Mouse (Mus musculus): ENCODE measurements around the gene Sidt1. TPM values are rescaled to one million over a fixed set of nuclear protein-coding genes. Genes with fewer than 3 reads are reported as not detected.

The Sidt1 gene
- polyA plus RNA-seq, 1 experiment from 2014 or later, result 0.70 TPM

DNA sequence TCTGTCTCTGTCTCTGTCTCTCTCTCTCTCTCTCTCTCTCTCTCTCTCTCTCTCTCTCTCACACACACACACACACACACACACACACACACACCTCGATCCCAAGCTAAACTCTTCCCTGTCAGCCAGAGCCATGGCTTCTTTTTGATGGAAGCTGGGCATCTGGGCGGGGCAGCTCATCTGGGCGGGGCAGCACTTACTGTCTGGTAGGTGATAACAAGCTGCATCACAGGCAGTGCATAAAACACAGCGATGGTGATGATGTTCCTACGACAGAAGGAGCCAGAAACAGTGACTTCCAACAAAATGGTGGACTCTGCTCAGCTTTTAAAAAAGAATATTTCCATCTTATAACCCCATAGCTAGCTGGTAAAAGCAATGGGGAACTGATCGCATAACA, 67.4 kb downstream of the Sidt1 start:
- Histone ChIP-seq H3K4me1 (no peaks in the 10 kb centered on the region), H3K36me3 (ENCODE audit: poor library complexity, severe bottlenecking) (no peaks in the 10 kb centered on the region), H3K4me2 (no peak overlapping the region), H3K27me3 (no peaks in the 10 kb centered on the region), H3K9me3 (replicated peaks) (no peaks in the 10 kb centered on the region), H3K9ac (no peak overlapping the region), H3K27ac (no peak overlapping the region), H3K4me3 (no peak overlapping the region)
- WGBS, result 94% methylated on average over 6 of the region's 6 CpGs
- no peak for ATAC-seq

DNA sequence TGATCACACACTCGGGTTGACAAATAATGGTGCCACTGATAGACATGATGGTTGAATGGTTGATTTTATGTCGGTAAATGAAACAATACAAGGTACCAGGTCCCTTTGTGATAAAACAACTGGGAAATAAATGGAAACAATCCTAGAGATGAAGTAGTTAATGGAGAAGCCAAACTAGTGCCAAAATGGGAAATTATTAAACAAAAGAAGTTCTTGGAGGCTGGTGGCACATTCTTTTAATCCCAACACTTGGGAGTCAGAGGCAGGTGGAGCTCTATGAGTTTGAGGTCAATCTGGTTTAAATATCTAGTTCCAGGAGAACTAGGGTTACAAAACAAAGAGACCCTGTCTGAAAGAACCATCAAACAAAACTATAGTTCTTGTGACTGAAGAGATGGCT, 68.1 kb downstream of the Sidt1 start:
- Histone ChIP-seq H3K4me2 (no peak overlapping the region), H3K4me1 (no peaks in the 10 kb centered on the region), H3K36me3 (ENCODE audit: poor library complexity, severe bottlenecking) (no peaks in the 10 kb centered on the region), H3K9ac (no peak overlapping the region), H3K27ac (no peak overlapping the region), H3K27me3 (no peaks in the 10 kb centered on the region), H3K4me3 (no peak overlapping the region), H3K9me3 (replicated peaks) (no peaks in the 10 kb centered on the region)
- WGBS, result 61% methylated on average over 2 of the region's 2 CpGs
- no peak for ATAC-seq

DNA sequence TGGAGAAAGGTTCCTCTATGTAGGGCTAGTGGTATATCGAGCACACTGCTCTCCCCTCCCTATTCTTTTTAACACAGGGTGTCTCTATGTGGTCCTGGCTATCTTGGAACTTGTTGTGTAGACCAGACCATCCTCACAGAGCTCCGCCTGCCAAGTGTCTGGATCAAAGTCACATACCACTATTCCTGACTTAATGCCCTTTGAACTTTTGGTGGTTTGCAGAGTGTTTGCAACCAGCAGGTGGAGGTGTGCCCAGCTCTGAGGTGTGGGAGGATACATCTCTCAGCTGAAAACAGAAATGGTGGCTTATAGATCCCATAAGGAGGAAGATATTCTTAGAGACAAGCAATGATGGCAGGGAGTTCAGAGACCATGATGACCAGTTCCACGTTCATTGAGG, 75.5 kb downstream of the Sidt1 start:
- no peak overlapping the region for H3K9ac ChIP-seq
- no peak overlapping the region for H3K4me3 ChIP-seq
- H3K36me3 ChIP-seq (ENCODE audit: poor library complexity, severe bottlenecking), result no peaks in the 10 kb centered on the region
- no peak overlapping the region for H3K4me2 ChIP-seq
- H3K27ac ChIP-seq, result no peak overlapping the region
- no peak for ATAC-seq
- H3K4me1 ChIP-seq, result no peaks in the 10 kb centered on the region
- H3K9me3 ChIP-seq (replicated peaks), result no peaks in the 10 kb centered on the region
- 85% methylated on average over 3 of the region's 3 CpGs for WGBS
- no peaks in the 10 kb centered on the region for H3K27me3 ChIP-seq

DNA sequence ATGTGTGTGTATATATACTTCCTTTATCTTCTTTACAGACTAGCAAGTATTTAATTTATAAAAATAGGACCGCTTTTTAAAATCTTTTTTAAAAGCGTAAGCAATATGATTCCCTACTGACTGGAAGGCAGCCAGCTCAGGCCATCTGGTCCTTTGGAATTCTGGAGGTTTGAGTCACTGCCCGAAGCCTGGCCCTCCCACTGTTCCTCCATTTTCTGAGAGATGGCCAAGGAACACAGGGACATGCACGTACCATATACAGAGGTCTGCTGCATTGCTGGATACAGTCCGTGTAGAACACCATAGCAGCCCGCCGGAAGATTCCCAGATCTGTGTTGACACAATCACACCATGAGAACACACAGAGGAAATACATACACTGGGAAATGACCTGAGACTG, 78.3 kb downstream of the Sidt1 start:
- H3K27ac ChIP-seq, result no peak overlapping the region
- H3K4me1 ChIP-seq, result no peaks in the 10 kb centered on the region
- no peaks in the 10 kb centered on the region for H3K36me3 ChIP-seq (ENCODE audit: poor library complexity, severe bottlenecking)
- no peaks in the 10 kb centered on the region for H3K27me3 ChIP-seq
- no peak overlapping the region for H3K4me3 ChIP-seq
- no peaks in the 10 kb centered on the region for H3K9me3 ChIP-seq (replicated peaks)
- no peak overlapping the region for H3K9ac ChIP-seq
- H3K4me2 ChIP-seq, result no peak overlapping the region
- WGBS, result 86% methylated on average over 7 of the region's 7 CpGs
- no peak for ATAC-seq

DNA sequence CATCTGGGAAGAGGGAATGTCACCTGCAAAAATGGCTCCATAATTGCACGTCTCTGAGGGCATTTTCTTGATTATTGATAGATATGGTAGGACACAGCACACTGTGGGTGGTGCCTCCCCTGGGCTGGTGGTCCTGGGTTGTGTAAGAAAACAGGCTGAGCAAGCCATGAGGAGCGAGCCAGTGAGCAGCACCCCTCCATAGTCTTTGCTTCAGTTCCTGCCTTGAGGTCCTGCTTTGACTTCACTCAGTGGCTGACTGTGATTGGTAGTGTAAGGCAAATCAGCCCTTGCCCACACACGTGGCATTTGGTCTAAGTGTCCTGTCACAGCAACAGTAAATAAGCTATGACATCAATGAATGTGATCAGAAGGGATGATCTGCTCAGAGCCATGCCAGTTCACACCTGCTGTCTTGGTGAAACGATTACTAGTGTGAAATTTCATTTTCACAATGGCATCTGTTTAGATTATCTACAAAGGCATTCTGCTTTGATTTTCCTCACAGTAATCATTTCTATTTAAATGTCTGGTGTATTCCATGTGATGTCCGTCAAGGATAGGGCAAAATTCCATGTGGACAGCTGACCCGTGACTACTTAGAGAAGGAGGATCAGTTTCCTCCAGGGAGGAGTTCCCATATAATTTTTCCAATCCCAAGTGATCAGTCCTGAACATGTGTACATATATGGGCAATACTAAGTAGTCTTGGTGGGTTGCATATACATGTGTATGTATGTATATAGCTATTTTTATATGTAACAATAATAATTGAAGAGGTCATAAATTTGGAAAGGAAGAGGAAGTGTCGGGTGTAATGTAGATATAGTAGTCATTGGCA, 79.0 kb downstream of the Sidt1 start:
- Histone ChIP-seq H3K27me3 (no peaks in the 10 kb centered on the region), H3K4me3 (no peak overlapping the region), H3K9me3 (replicated peaks) (no peaks in the 10 kb centered on the region), H3K4me2 (no peak overlapping the region), H3K4me1 (no peaks in the 10 kb centered on the region), H3K36me3 (ENCODE audit: poor library complexity, severe bottlenecking) (no peaks in the 10 kb centered on the region), H3K27ac (no peak overlapping the region), H3K9ac (no peak overlapping the region)
- no peak for ATAC-seq
- WGBS, result 77% methylated on average over 7 of the region's 7 CpGs

DNA sequence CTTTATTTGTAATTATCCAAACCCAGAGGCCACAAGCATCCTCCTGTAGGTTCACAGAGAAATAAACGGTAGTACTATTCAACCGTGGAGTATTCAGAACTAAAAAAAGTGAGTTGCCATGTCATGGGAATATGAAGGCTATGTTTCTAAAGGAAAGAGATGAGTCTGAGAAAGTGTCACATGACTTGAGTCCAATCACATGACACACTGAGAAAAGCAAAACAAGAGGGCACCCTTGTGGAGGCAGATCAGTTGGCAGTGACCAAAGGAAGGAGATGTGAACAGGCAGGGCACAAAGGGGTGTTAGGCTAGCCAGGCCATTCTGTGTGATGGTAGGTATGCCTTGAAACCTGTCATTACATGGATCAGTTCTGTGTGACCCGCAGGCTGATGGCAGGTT, 80.3 kb downstream of the Sidt1 start:
- no peaks in the 10 kb centered on the region for H3K4me1 ChIP-seq
- no peak overlapping the region for H3K9ac ChIP-seq
- no peak overlapping the region for H3K4me2 ChIP-seq
- H3K27me3 ChIP-seq, result no peaks in the 10 kb centered on the region
- H3K27ac ChIP-seq, result no peak overlapping the region
- ATAC-seq, result no peak
- 96% methylated on average over 3 of the region's 3 CpGs for WGBS
- H3K9me3 ChIP-seq (replicated peaks), result no peaks in the 10 kb centered on the region
- no peak overlapping the region for H3K4me3 ChIP-seq
- H3K36me3 ChIP-seq (ENCODE audit: poor library complexity, severe bottlenecking), result no peaks in the 10 kb centered on the region

DNA sequence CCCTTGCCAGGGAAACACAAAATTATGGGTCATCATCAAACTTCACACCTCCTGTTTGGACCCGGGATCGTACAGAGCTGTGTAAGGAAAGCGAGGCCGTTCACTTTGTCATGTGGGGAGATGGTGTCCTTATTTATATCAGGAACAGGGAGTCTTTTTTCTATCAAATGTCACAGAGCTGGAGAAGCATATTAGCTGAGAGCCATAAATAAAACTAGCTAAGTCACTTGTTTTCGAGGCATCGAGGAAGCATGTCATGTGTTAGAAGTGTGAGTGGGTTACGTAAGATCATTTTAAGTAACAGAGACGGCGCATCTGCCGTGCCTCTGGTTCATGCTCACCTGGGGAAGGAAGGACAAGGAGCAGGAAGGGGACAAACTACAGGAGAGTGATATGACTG, 83.0 kb downstream of the Sidt1 start:
- no peaks in the 10 kb centered on the region for H3K36me3 ChIP-seq (ENCODE audit: poor library complexity, severe bottlenecking)
- no peak overlapping the region for H3K4me3 ChIP-seq
- H3K4me1 ChIP-seq, result no peaks in the 10 kb centered on the region
- H3K27me3 ChIP-seq, result no peaks in the 10 kb centered on the region
- 96% methylated on average over 10 of the region's 10 CpGs for WGBS
- peaks cover 3% of the 10 kb centered on the region; the same call in 1 of the 2 replicates for H3K9me3 ChIP-seq (replicated peaks)
- no peak overlapping the region for H3K4me2 ChIP-seq
- no peak for ATAC-seq
- H3K27ac ChIP-seq, result no peak overlapping the region
- no peak overlapping the region for H3K9ac ChIP-seq

DNA sequence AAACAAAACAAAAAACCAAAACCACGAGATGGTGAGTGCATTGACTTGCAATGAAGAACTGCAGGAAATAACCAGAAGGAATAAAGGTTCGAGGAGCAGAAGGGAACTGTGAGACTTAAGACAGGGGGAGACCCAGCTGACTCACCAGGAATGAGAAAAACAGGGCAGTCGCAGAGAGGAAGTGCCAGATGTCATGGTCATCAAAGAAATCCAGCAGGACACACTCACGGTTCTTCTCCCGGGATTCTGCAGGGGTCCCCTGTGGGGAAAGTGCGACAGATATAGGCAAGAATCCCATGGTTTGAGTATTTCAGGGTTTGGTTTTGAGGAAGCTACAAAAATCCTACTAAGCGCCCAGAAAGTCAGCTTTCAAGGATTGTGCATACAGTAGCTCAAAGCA, 89.7 kb downstream of the Sidt1 start:
- Histone ChIP-seq H3K9ac (no peak overlapping the region), H3K36me3 (ENCODE audit: poor library complexity, severe bottlenecking) (no peaks in the 10 kb centered on the region), H3K4me1 (no peaks in the 10 kb centered on the region), H3K4me3 (no peak overlapping the region), H3K27me3 (no peaks in the 10 kb centered on the region), H3K27ac (no peak overlapping the region), H3K9me3 (replicated peaks) (peaks cover 3% of the 10 kb centered on the region; the same call in 1 of the 2 replicates), H3K4me2 (no peak overlapping the region)
- no peak for ATAC-seq
- 84% methylated on average over 7 of the region's 7 CpGs for WGBS

DNA sequence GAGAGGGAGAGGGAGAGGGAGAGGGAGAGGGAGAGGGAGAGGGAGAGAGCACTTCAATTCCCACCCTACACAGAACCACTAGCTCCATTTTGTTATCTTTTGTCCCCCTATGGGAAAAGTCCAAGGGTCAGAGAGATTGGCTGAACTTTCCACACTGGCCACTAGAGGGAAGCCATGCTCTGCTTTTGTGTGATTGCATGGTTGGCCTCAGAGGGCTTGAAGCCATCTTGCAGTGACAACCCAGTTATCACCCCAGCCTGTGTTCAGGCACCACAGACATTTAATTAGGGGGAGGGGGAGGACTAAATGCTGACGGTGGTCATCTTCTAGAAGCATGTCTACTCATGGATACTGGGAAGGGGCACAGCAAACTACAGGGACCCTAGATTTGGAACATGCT, 90.4 kb downstream of the Sidt1 start:
- no peaks in the 10 kb centered on the region for H3K4me1 ChIP-seq
- ATAC-seq, result peak; percentile 74

DNA sequence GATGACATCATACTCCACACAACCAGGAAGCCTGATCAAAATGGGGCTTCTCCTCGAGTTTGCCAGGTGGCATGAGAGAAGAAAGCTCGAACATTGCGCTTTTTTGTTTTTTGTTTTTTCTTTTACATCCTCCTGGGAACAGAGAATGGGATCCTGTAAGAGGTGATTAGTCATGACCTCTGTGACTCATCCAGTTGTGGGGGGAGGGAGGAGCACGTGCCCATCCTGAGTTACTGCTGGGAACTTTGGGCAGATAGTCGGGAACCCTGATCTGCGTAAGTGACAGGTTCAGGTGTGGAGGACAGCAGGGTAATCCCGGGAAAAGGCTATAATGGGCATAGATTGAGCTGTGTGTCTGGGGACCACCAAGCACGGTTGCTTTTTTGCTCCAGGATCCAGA, 92.6 kb downstream of the Sidt1 start:
- Histone ChIP-seq H3K4me3 (no peak overlapping the region), H3K27ac (no peak overlapping the region), H3K9ac (no peak overlapping the region), H3K27me3 (no peaks in the 10 kb centered on the region), H3K36me3 (ENCODE audit: poor library complexity, severe bottlenecking) (no peaks in the 10 kb centered on the region), H3K9me3 (replicated peaks) (no peaks in the 10 kb centered on the region), H3K4me1 (no peaks in the 10 kb centered on the region), H3K4me2 (no peak overlapping the region)
- WGBS, result 74% methylated on average over 8 of the region's 8 CpGs
- ATAC-seq, result no peak

More for the DNA sequence above, 90.4 kb downstream of the Sidt1 start:
- WGBS, result 2% methylated on average over 1 of the region's 1 CpGs
- H3K36me3 ChIP-seq (ENCODE audit: poor library complexity, severe bottlenecking), result no peaks in the 10 kb centered on the region
- no peak overlapping the region for H3K4me3 ChIP-seq
- H3K9me3 ChIP-seq (replicated peaks), result peaks cover 3% of the 10 kb centered on the region; the same call in 1 of the 2 replicates
- no peak overlapping the region for H3K4me2 ChIP-seq
- no peak overlapping the region for H3K27ac ChIP-seq
- H3K9ac ChIP-seq, result no peak overlapping the region
- no peaks in the 10 kb centered on the region for H3K27me3 ChIP-seq

DNA sequence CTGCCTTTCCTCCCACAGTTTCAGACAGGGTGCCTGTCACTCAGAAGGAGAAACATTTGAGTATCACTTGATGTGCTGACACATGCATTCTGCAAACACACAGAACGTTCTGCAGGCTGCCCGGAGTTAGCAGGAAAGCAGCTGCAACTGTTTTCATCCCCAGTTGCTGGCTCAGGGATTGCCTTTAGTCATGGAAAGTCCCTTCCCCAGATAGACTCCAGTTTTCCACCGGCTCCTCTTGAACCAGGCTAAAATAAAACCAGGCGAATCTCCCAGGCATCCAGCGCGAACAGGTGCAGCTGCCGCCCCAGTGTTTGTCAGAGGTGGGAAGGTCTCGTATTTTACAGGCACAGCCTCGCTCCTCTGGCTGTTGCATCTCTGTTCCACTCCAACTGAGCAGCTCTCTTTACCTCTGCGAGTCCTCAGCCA, 94.1 kb downstream of the Sidt1 start:
- no peak overlapping the region for H3K27ac ChIP-seq
- no peaks in the 10 kb centered on the region for H3K4me1 ChIP-seq
- H3K4me3 ChIP-seq, result no peak overlapping the region
- H3K9me3 ChIP-seq (replicated peaks), result no peaks in the 10 kb centered on the region
- no peak overlapping the region for H3K4me2 ChIP-seq
- H3K9ac ChIP-seq, result no peak overlapping the region
- 71% methylated on average over 10 of the region's 10 CpGs for WGBS
- ATAC-seq, result peak; percentile 34; the same call in 1 of the 2 replicates
- H3K36me3 ChIP-seq (ENCODE audit: poor library complexity, severe bottlenecking), result no peaks in the 10 kb centered on the region
- no peaks in the 10 kb centered on the region for H3K27me3 ChIP-seq

DNA sequence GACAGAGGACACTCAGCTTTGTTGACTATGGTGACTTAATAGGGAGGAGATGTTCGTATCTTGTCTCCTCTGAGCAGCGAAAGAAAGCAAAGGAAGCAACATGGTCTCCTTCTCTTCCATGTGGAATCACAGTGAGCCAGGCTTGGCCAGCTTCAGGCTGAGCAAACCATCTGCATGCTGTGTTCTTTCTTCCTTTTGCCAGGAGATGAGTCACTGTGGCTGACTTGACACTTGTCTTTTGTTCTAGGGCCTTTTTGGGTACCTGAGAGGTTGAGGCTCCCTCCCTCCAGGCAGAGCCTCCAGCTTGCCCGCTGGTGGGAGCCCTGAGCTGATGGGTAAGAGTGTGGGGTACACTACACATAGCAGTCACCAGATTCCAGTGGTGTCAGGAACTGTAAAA, 95.2 kb downstream of the Sidt1 start:
- ATAC-seq, result no peak

DNA sequence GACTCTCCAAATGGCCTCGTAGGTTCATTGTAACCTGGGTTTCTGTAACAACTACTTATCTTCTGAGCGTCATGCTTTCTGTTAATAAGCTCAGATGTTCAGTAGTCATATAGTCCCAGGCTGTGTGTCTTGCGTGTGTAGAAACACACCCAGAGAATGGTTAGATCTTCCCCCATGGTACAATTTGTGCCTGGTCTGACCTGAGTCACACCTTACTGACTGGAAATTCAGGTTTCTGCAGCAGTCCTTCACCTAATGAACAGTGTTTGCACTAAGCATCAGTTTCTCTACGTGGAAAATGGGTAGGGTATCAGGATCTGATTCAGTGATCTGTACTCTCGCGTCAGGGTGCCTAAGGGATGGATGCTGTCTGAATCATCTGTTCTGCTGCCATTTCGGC, 100.0 kb downstream of the Sidt1 start:
- H3K9me3 ChIP-seq (replicated peaks), result no peaks in the 10 kb centered on the region
- no peak for ATAC-seq
- H3K4me1 ChIP-seq, result no peaks in the 10 kb centered on the region
- H3K4me2 ChIP-seq, result no peak overlapping the region
- H3K9ac ChIP-seq, result no peak overlapping the region
- no peaks in the 10 kb centered on the region for H3K27me3 ChIP-seq
- no peak overlapping the region for H3K4me3 ChIP-seq
- 89% methylated on average over 7 of the region's 7 CpGs for WGBS
- H3K36me3 ChIP-seq (ENCODE audit: poor library complexity, severe bottlenecking), result no peaks in the 10 kb centered on the region
- no peak overlapping the region for H3K27ac ChIP-seq

More for the DNA sequence above, 95.2 kb downstream of the Sidt1 start:
- H3K4me3 ChIP-seq, result no peak overlapping the region
- H3K9me3 ChIP-seq (replicated peaks), result no peaks in the 10 kb centered on the region
- H3K27ac ChIP-seq, result no peak overlapping the region
- H3K27me3 ChIP-seq, result no peaks in the 10 kb centered on the region
- no peak overlapping the region for H3K9ac ChIP-seq
- WGBS, result 67% methylated on average over 3 of the region's 3 CpGs
- H3K4me2 ChIP-seq, result no peak overlapping the region
- no peaks in the 10 kb centered on the region for H3K36me3 ChIP-seq (ENCODE audit: poor library complexity, severe bottlenecking)
- H3K4me1 ChIP-seq, result no peaks in the 10 kb centered on the region
